Mouse (Mus musculus) ovary, postnatal 10 days (tissue): ENCODE results near the gene Vil1.

ENCODE experiments used
- DNase-seq: peaks from one replicate; pipeline ENCODE4 v3.0.0; 2022; ENCODE audit warnings: low spot score

Vil1 gene

GRCm38 (mm10) chr1:74408589-74409504, at the start of gene Vil1:
TSS of gene Vil1 (plus strand) at chr1:74409376.
- no peak for DNase-seq

GRCm38 (mm10) chr1:74359952-74360517, 49.1 kb upstream of the Vil1 start:
- DNase-seq: no peak

GRCm38 (mm10) chr1:74361812-74362211, 47.4 kb upstream of the Vil1 start, which contains the start of gene Catip:
TSS of gene Catip (plus strand) at chr1:74362108.
- peak; percentile 48 for DNase-seq

- DNase-seq: no peak
Observed at GRCm38 (mm10) chr1:74362325-74363229, 46.6 kb upstream of the Vil1 start.

- DNase-seq: no peak
Observed at GRCm38 (mm10) chr1:74363437-74363836, 45.7 kb upstream of the Vil1 start.

- no peak for DNase-seq
Observed at GRCm38 (mm10) chr1:74364270-74364669, 44.9 kb upstream of the Vil1 start.

GRCm38 (mm10) chr1:74367886-74368645, 41.1 kb upstream of the Vil1 start:
- DNase-seq: no peak

GRCm38 (mm10) chr1:74370040-74370439, 39.1 kb upstream of the Vil1 start:
- DNase-seq: no peak

GRCm38 (mm10) chr1:74373372-74373771, 35.8 kb upstream of the Vil1 start:
- no peak for DNase-seq

- DNase-seq: no peak
Observed at GRCm38 (mm10) chr1:74374980-74375379, 34.2 kb upstream of the Vil1 start, which contains the start of gene Slc11a1. TSS of gene Slc11a1 (plus strand) at chr1:74375195.

- DNase-seq: no peak
Observed at GRCm38 (mm10) chr1:74375561-74375960, 33.6 kb upstream of the Vil1 start.

- no peak for DNase-seq
Observed at GRCm38 (mm10) chr1:74376396-74376795, 32.8 kb upstream of the Vil1 start.

- no peak for DNase-seq
Observed at GRCm38 (mm10) chr1:74379058-74379504, 30.1 kb upstream of the Vil1 start.

- DNase-seq: no peak
Observed at GRCm38 (mm10) chr1:74380484-74380883, 28.7 kb upstream of the Vil1 start.

GRCm38 (mm10) chr1:74381588-74382021, 27.6 kb upstream of the Vil1 start:
- DNase-seq: no peak

- no peak for DNase-seq
Observed at GRCm38 (mm10) chr1:74383385-74383784, 25.8 kb upstream of the Vil1 start.

GRCm38 (mm10) chr1:74384525-74384924, 24.7 kb upstream of the Vil1 start:
- no peak for DNase-seq

GRCm38 (mm10) chr1:74385064-74385463, 24.1 kb upstream of the Vil1 start:
- no peak for DNase-seq

GRCm38 (mm10) chr1:74385531-74385930, 23.6 kb upstream of the Vil1 start:
- no peak for DNase-seq

GRCm38 (mm10) chr1:74386363-74386713, 22.8 kb upstream of the Vil1 start:
- no peak for DNase-seq

GRCm38 (mm10) chr1:74386714-74387385, 22.3 kb upstream of the Vil1 start:
- peak; percentile 98 for DNase-seq
